Mouse (Mus musculus): ENCODE measurements around the gene Morn1.

GRCm38 (mm10) chr4:155149941-155150275, 63.5 kb downstream of the Morn1 start:
- no peak for TF ChIP-seq EP300 (IDR thresholded peaks at IDR 0.05)
- TF ChIP-seq CTCF (IDR thresholded peaks at IDR 0.05) = no peak

Data from lung, postnatal 0 days (tissue).